Mouse (Mus musculus) embryonic fibroblast, embryonic 13.5 days (primary cell): ENCODE measurements at regions not wholly inside any gene's neighbourhood (a gene's known extent, or its start where the extent isn't known, plus 50 kb on each side); places are given as distances from the start of the nearest gene placed in this dataset.

Experiments
- CTCF ChIP-seq: IDR thresholded peaks from 2 replicates; pipeline ENCODE4 v1.5.1; 2011; ENCODE audit warnings: mild to moderate bottlenecking, control low read depth, low read length, moderate library complexity, borderline replicate concordance; ENCODE audit not compliant: insufficient read depth
- POLR2A ChIP-seq: IDR thresholded peaks from 2 replicates; pipeline ENCODE4 v1.6.1; 2011; ENCODE audit warnings: low read depth, mild to moderate bottlenecking, control low read depth, low read length, moderate library complexity

DNA sequence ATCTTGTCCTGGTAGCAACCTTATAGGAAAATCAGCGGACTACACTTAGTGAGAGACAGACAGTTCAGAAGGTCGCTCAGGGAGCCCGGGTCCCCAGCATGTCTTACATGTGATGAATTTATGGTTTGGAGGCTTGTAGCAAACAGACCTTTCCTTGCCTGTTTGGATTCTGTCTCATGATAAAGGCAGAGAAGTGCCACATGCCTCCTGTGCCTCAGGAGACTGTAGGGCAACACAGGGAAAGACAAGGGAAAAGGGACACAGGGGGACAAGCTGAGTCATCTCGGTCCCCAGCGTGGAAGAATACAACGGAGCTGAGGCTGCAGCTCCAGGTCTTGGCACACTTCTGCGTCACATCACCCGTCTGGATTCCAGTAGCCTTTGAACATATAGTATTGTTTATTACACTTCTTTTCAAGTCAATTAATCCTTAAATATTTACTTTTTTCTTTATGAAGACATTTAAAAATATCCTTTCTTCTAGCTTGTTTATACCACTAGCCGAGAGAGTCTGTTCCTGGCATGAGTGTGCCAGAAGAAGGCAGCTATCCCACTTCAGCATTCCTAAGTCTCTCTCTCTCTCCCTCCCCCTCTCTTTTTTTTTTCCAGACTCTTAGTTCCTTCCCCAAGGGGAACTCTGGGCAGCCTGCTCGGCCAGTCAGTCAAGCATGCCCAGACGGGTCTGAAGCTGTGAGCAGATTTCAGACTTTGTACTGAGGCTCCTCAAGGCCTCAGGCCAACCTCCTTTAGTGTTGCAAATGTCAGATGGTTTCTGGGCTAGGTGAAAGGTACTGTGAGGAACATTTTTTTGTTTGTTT lies 97.9 kb upstream of the Barx2 start:
- TF ChIP-seq CTCF (no peak), POLR2A (no peak)
